8 mouse cellular contexts compared by ENCODE assay signal in genomic region chr15:97750697-97751096, GRCm38 (mm10). TPM values are rescaled to one million over a fixed set of nuclear protein-coding genes. Genes with fewer than 3 reads are reported as not detected.
DNase-seq lines count a peak whose midpoint lies in the region; ATAC-seq lines count a peak whose summit lies in the region.

No protein-coding gene starts in this region.

- peaks cover 8% of the 10 kb centered on the region for H3K4me1 ChIP-seq in forebrain, embryonic 14.5 days (ENCODE audit: control insufficient read depth, insufficient read depth, low read length)
- peaks cover 58% of the 10 kb centered on the region for H3K4me1 ChIP-seq in hindbrain, embryonic 10.5 days (replicated peaks)

- DNase-seq in CD4-positive helper T cell, adult 2 months (ENCODE audit: low read depth, low spot score): peak; percentile 36
- peak; percentile 82 for DNase-seq in adrenal gland, postnatal 25 days
- peak; percentile 89 for DNase-seq in forebrain, embryonic 14.5 days (ENCODE audit: low spot score)
- peak; percentile 40 for DNase-seq in hindbrain, embryonic 10.5 days (ENCODE audit: low spot score)
- peak; percentile 93 for DNase-seq in layer of hippocampus, adult 9-11 months
- peak; percentile 92 to 96 for DNase-seq in lung, postnatal 4 days
- DNase-seq in right cerebral cortex, adult 18-20 months: peak; percentile 85

- peak; percentile 93 for ATAC-seq in forebrain, embryonic 14.5 days
- ATAC-seq in activated CD4-positive, CD25-positive, alpha-beta regulatory T cell, adult 4 months: no peak

- H3K27ac ChIP-seq in forebrain, embryonic 14.5 days (ENCODE audit: low read depth, low read length): peak overlapping the region; percentile 58
- peak overlapping the region; percentile 76 for H3K27ac ChIP-seq in hindbrain, embryonic 10.5 days

- H3K4me2 ChIP-seq in forebrain, embryonic 14.5 days (ENCODE audit: low read length): no peak overlapping the region

- H3K36me3 ChIP-seq in forebrain, embryonic 14.5 days (ENCODE audit: control insufficient read depth, insufficient read depth, low read length): no peaks in the 10 kb centered on the region
- H3K36me3 ChIP-seq in hindbrain, embryonic 10.5 days: no peaks in the 10 kb centered on the region

- H3K9me3 ChIP-seq in forebrain, embryonic 14.5 days (replicated peaks; ENCODE audit: control insufficient read depth, low read length): no peaks in the 10 kb centered on the region
- no peaks in the 10 kb centered on the region for H3K9me3 ChIP-seq in hindbrain, embryonic 10.5 days

- H3K9ac ChIP-seq in forebrain, embryonic 14.5 days (ENCODE audit: low read length): no peak overlapping the region

- no peaks in the 10 kb centered on the region for H3K27me3 ChIP-seq in forebrain, embryonic 14.5 days (replicated peaks; ENCODE audit: control insufficient read depth, insufficient read depth, low read length)
- peaks cover 11% of the 10 kb centered on the region; the same call in 1 of the 2 replicates for H3K27me3 ChIP-seq in hindbrain, embryonic 10.5 days (ENCODE audit: insufficient read depth, poor library complexity, severe bottlenecking)

- H3K4me3 ChIP-seq in forebrain, embryonic 14.5 days (ENCODE audit: low read depth, low read length): no peak overlapping the region
- H3K4me3 ChIP-seq in hindbrain, embryonic 10.5 days: no peak overlapping the region

- WGBS in forebrain, embryonic 14.5 days: 13% methylated on average over 12 of the region's 12 CpGs
- 49% methylated on average over 12 of the region's 12 CpGs for WGBS in hindbrain, embryonic 10.5 days

RNA-seq across cellular contexts. Expression of gene Rapgef3, which starts 17.1 kb away (rescaled TPM):
- 16.9 and 26.0 TPM in 2 replicates for total RNA-seq in adrenal gland, postnatal 25 days (2021)
- polyA plus RNA-seq in forebrain, embryonic 14.5 days (2014; fragmentation: Nextera tagmentation; extraction: Ambion mirVana): 4.9 and 6.4 TPM in 2 replicates
- 6.2 and 6.7 TPM in 2 replicates for polyA plus RNA-seq in hindbrain, embryonic 10.5 days (2016; fragmentation: Nextera tagmentation; extraction: Ambion mirVana)
- polyA plus RNA-seq in activated CD4-positive, CD25-positive, alpha-beta regulatory T cell, adult 4 months (2017; shearing (Covaris generic)): not detected

RNA-seq across cellular contexts. Expression of gene Endou, which starts 19.6 kb away (rescaled TPM):
- total RNA-seq in adrenal gland, postnatal 25 days (2021): 0.71 and 0.82 TPM in 2 replicates
- 0.11 and 0.14 TPM in 2 replicates for polyA plus RNA-seq in forebrain, embryonic 14.5 days (2014; fragmentation: Nextera tagmentation; extraction: Ambion mirVana)
- polyA plus RNA-seq in hindbrain, embryonic 10.5 days (2016; fragmentation: Nextera tagmentation; extraction: Ambion mirVana): 0.07 and 0.08 TPM in 2 replicates
- polyA plus RNA-seq in activated CD4-positive, CD25-positive, alpha-beta regulatory T cell, adult 4 months (2017; shearing (Covaris generic)): under 1 TPM in 1 of 2 experiments, not detected in 1; 0.33 TPM

RNA-seq across cellular contexts. Expression of gene Slc48a1, which starts 27.6 kb away (rescaled TPM):
- total RNA-seq in adrenal gland, postnatal 25 days (2021): 92.4 and 108 TPM in 2 replicates
- polyA plus RNA-seq in forebrain, embryonic 14.5 days (2014; fragmentation: Nextera tagmentation; extraction: Ambion mirVana): 65.4 and 69.1 TPM in 2 replicates
- polyA plus RNA-seq in hindbrain, embryonic 10.5 days (2016; fragmentation: Nextera tagmentation; extraction: Ambion mirVana): 28.8 and 31.3 TPM in 2 replicates
- polyA plus RNA-seq in activated CD4-positive, CD25-positive, alpha-beta regulatory T cell, adult 4 months (2017; shearing (Covaris generic)): 10 to 100 TPM; 23.6 to 29.0 TPM

RNA-seq across cellular contexts. Expression of gene Rpap3, which starts 45.1 kb away (rescaled TPM):
- total RNA-seq in adrenal gland, postnatal 25 days (2021): 20.1 and 25.4 TPM in 2 replicates
- polyA plus RNA-seq in forebrain, embryonic 14.5 days (2014; fragmentation: Nextera tagmentation; extraction: Ambion mirVana): 44.3 and 45.4 TPM in 2 replicates
- 29.7 and 33.5 TPM in 2 replicates for polyA plus RNA-seq in hindbrain, embryonic 10.5 days (2016; fragmentation: Nextera tagmentation; extraction: Ambion mirVana)
- 10 to 100 TPM; 23.4 to 30.7 TPM for polyA plus RNA-seq in activated CD4-positive, CD25-positive, alpha-beta regulatory T cell, adult 4 months (2017; shearing (Covaris generic))

Comparison
In these comparisons a context has a peak if more than half of its experiments do, and no peak if none do; other contexts are left out.
1. DNase-seq: peak in every context shown above with its lines; median percentile 94 in lung, postnatal 4 days; 93 in layer of hippocampus, adult 9-11 months; 89 in forebrain, embryonic 14.5 days; 85 in right cerebral cortex, adult 18-20 months; 82 in adrenal gland, postnatal 25 days; 40 in hindbrain, embryonic 10.5 days; 36 in CD4-positive helper T cell, adult 2 months.